Mouse (Mus musculus): ENCODE results near the gene Olfr508. TPM values are rescaled to one million over a fixed set of nuclear protein-coding genes. Genes with fewer than 3 reads are reported as not detected.

Olfr508 gene
- polyA plus RNA-seq, 1 experiment, result not detected

DNA sequence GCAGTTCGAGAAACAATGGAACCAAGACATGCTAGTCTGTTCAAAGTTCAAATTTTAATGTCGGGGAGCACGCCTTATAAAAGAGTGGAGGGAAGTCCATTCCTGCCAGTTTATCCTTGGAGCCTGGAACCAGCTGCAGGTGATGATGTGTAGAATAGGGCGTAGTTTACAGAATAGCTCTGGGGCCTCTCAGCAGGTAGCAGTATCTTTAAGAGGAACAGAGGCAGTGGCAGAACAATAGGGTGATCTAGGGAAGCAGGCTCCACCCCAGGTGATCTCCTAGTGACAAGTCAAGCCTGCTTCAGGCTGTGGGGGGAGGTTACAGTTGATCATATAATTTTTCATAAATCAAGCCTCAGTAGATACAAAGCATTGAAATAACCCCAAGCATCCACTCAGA is 49.1 kb downstream of the Olfr508 start:
- no peaks in the 10 kb centered on the region for H3K4me1 ChIP-seq (ENCODE audit: control insufficient read depth, insufficient read depth, low read length)
- no peak for TF ChIP-seq POLR2A (IDR thresholded peaks at IDR 0.05; ENCODE audit: extremely low read depth, insufficient read depth, low read length)
- no peak for TF ChIP-seq CTCF (IDR thresholded peaks at IDR 0.05; ENCODE audit: extremely low read depth, insufficient read depth, low read length)
- H3K4me3 ChIP-seq (ENCODE audit: insufficient read depth, low read length), result no peak overlapping the region
- H3K27ac ChIP-seq (ENCODE audit: insufficient read depth, low read length), result no peak overlapping the region

Other genes starting within 250 kb of the Olfr508 start
- gene Olfr495, start 236.8 kb upstream of the Olfr508 start, polyA plus RNA-seq (2012; rRNA removed), result not detected in 2 replicates
- not detected in 2 replicates for gene Olfr497, start 209.6 kb upstream of the Olfr508 start, polyA plus RNA-seq (2012; rRNA removed)
- gene Olfr498, start 164.7 kb upstream of the Olfr508 start, polyA plus RNA-seq (2012; rRNA removed), result not detected in 2 replicates
- not detected in 2 replicates for gene Olfr502, start 104.9 kb upstream of the Olfr508 start, polyA plus RNA-seq (2012; rRNA removed)
- not detected in 2 replicates for gene Olfr503, start 85.5 kb upstream of the Olfr508 start, polyA plus RNA-seq (2012; rRNA removed)
- not detected in 2 replicates for gene Olfr504, start 64.2 kb upstream of the Olfr508 start, polyA plus RNA-seq (2012; rRNA removed)
- not detected in 2 replicates for gene Olfr506, start 19.2 kb upstream of the Olfr508 start, polyA plus RNA-seq (2012; rRNA removed)
- not detected in 2 replicates for gene Olfr507, start 8.2 kb upstream of the Olfr508 start, polyA plus RNA-seq (2012; rRNA removed)
- not detected in 2 replicates for gene Olfr509, start 21.9 kb downstream of the Olfr508 start, polyA plus RNA-seq (2012; rRNA removed)
- not detected in 2 replicates for gene Olfr510, start 36.4 kb downstream of the Olfr508 start, polyA plus RNA-seq (2012; rRNA removed)
- not detected in 2 replicates for gene Olfr512, start 83.3 kb downstream of the Olfr508 start, polyA plus RNA-seq (2012; rRNA removed)
- gene Olfr513, start 121.0 kb downstream of the Olfr508 start, polyA plus RNA-seq (2012; rRNA removed), result not detected in 2 replicates
- gene Olfr514, start 196.0 kb downstream of the Olfr508 start, polyA plus RNA-seq (2012; rRNA removed), result not detected in 2 replicates
- gene Olfr516, start 220.5 kb downstream of the Olfr508 start, polyA plus RNA-seq (2012; rRNA removed), result not detected in 2 replicates
- not detected in 2 replicates for gene Olfr517, start 242.4 kb downstream of the Olfr508 start, polyA plus RNA-seq (2012; rRNA removed)

Data from cortical plate, adult 2 months (tissue).